Mouse (Mus musculus) lung, embryonic 14.5 days (tissue): ENCODE measurements around the gene Ces4a. TPM values are rescaled to one million over a fixed set of nuclear protein-coding genes. Genes with fewer than 3 reads are reported as not detected.

Experiments
- ATAC-seq: fragments of 200-750 bp; cut with Nextera tagmentation; 2 replicates; pipeline ENCODE4 v1.8.0; 2017; ENCODE audit warnings: mild to moderate bottlenecking, moderate TSS enrichment, moderate library complexity; ENCODE audit not compliant: insufficient read depth
- DNase-seq: peaks from one replicate; pipeline ENCODE4 v3.0.0-alpha.2; 2015
- H3K27ac ChIP-seq: fragments of 300-500 bp; sonication (generic); 2 replicates; pipeline ENCODE4 v1.5.1; 2014; ENCODE audit warnings: low read depth, mild to moderate bottlenecking, moderate library complexity
- H3K27me3 ChIP-seq: fragments of 300-500 bp; sonication (generic); 2 replicates; pipeline ENCODE4 v1.6.1; 2014; ENCODE audit warnings: low read length, control low read depth; ENCODE audit not compliant: insufficient read depth
- H3K36me3 ChIP-seq: fragments of 300-500 bp; sonication (generic); 2 replicates; pipeline ENCODE4 v1.6.1; 2014; ENCODE audit warnings: control low read depth; ENCODE audit not compliant: insufficient read depth
- H3K4me1 ChIP-seq: fragments of 300-500 bp; sonication (generic); 2 replicates; pipeline ENCODE4 v1.6.1; 2014; ENCODE audit warnings: antibody characterized with exemption, control low read depth; ENCODE audit not compliant: insufficient read depth
- H3K4me2 ChIP-seq: fragments of 300-500 bp; sonication (generic); 2 replicates; pipeline ENCODE4 v1.6.1; 2014; ENCODE audit warnings: mild to moderate bottlenecking
- H3K4me3 ChIP-seq: fragments of 300-500 bp; sonication (generic); 2 replicates; pipeline ENCODE4 v1.5.1; 2014; ENCODE audit warnings: low read depth, low read length
- H3K9ac ChIP-seq: fragments of 300-500 bp; sonication (generic); 2 replicates; pipeline ENCODE4 v1.6.1; 2014
- H3K9me3 ChIP-seq: fragments of 300-500 bp; sonication (generic); 2 replicates; pipeline ENCODE4 v1.6.1; 2016; ENCODE audit warnings: low read depth, low read length, control low read depth
- CTCF ChIP-seq: IDR thresholded peaks from 2 replicates; pipeline ENCODE4 v1.5.1; 2016; ENCODE audit warnings: antibody characterized with exemption, low read depth
- WGBS: fragments of 180-500 bp; shearing (Covaris S2); extraction: QIAGEN DNeasy Blood & Tissue Kit; methylation state at CpG from one replicate; pipeline ENCODE4 v1.1.7; 2014; 5-methylcytosine and 5-hydroxymethylcytosine counted together
- polyA plus RNA-seq: library from polyadenylated mRNA; unstranded; fragments of >200 nt; fragmentation: Nextera tagmentation; extraction: Ambion mirVana; gene quantifications from 2 replicates; pipeline ENCODE4 v1.2.1, GENCODE M21; 2014

Gene Ces4a
- polyA plus RNA-seq, 1 experiment from 2014 or later: not detected

GRCm38 (mm10) chr8:105155091-105155745 is 23.6 kb downstream of the Ces4a start:
- Histone ChIP-seq H3K9me3 (no peaks in the 10 kb centered on the region), H3K4me1 (no peaks in the 10 kb centered on the region), H3K9ac (no peak overlapping the region), H3K4me2 (no peak overlapping the region), H3K36me3 (no peaks in the 10 kb centered on the region), H3K27me3 (peaks cover 6% of the 10 kb centered on the region; the same call in 1 of the 2 replicates), H3K4me3 (no peak overlapping the region), H3K27ac (no peak overlapping the region)
- WGBS: 77% methylated on average over 6 of the region's 6 CpGs
- ATAC-seq: no peak
- TF ChIP-seq CTCF: no peak
- no peak for DNase-seq

GRCm38 (mm10) chr8:105157555-105157954 is 26.0 kb downstream of the Ces4a start:
- H3K27me3 ChIP-seq: peaks cover 1% of the 10 kb centered on the region; the same call in 1 of the 2 replicates
- 48% methylated on average over 10 of the region's 10 CpGs for WGBS
- H3K36me3 ChIP-seq: no peaks in the 10 kb centered on the region
- peak; percentile 71 for TF ChIP-seq CTCF
- ATAC-seq: no peak
- H3K9ac ChIP-seq: no peak overlapping the region
- H3K9me3 ChIP-seq: no peaks in the 10 kb centered on the region
- no peaks in the 10 kb centered on the region for H3K4me1 ChIP-seq
- no peak overlapping the region for H3K4me3 ChIP-seq
- peak; percentile 68 for DNase-seq
- no peak overlapping the region for H3K27ac ChIP-seq
- H3K4me2 ChIP-seq: no peak overlapping the region

GRCm38 (mm10) chr8:105158084-105158483 is 26.5 kb downstream of the Ces4a start:
- H3K4me3 ChIP-seq: no peak overlapping the region
- H3K9ac ChIP-seq: no peak overlapping the region
- ATAC-seq (no peak), DNase-seq (no peak)
- 64% methylated on average over 3 of the region's 3 CpGs for WGBS
- H3K36me3 ChIP-seq: no peaks in the 10 kb centered on the region
- H3K4me1 ChIP-seq: no peaks in the 10 kb centered on the region
- 0 out of 2 replicates have a peak, but pooled peaks have one; percentile 13 for TF ChIP-seq CTCF
- no peak overlapping the region for H3K4me2 ChIP-seq
- H3K9me3 ChIP-seq: no peaks in the 10 kb centered on the region
- no peak overlapping the region for H3K27ac ChIP-seq
- H3K27me3 ChIP-seq: no peaks in the 10 kb centered on the region

- ATAC-seq: no peak
- Histone ChIP-seq H3K36me3 (no peaks in the 10 kb centered on the region), H3K9ac (no peak overlapping the region), H3K27ac (no peak overlapping the region), H3K4me2 (no peak overlapping the region), H3K9me3 (no peaks in the 10 kb centered on the region), H3K4me1 (0 out of 2 replicates have a peak, but pooled peaks cover 2% of the 10 kb centered on the region), H3K27me3 (no peaks in the 10 kb centered on the region), H3K4me3 (no peak overlapping the region)
- TF ChIP-seq CTCF: no peak
- WGBS: 43% methylated on average over 3 of the region's 3 CpGs
- DNase-seq: no peak
Observed at GRCm38 (mm10) chr8:105161121-105161652, 29.6 kb downstream of the Ces4a start.

- H3K4me1 ChIP-seq: 0 out of 2 replicates have a peak, but pooled peaks cover 2% of the 10 kb centered on the region
- H3K9ac ChIP-seq: no peak overlapping the region
- peak; percentile 52 for DNase-seq
- H3K36me3 ChIP-seq: no peaks in the 10 kb centered on the region
- no peak for TF ChIP-seq CTCF
- no peaks in the 10 kb centered on the region for H3K27me3 ChIP-seq
- no peaks in the 10 kb centered on the region for H3K9me3 ChIP-seq
- H3K27ac ChIP-seq: peak overlapping the region; percentile 65; the same call in 1 of the 2 replicates
- no peak overlapping the region for H3K4me2 ChIP-seq
- no peak overlapping the region for H3K4me3 ChIP-seq
- 16% methylated on average over 6 of the region's 6 CpGs for WGBS
- peak; percentile 38; the same call in 1 of the 2 replicates for ATAC-seq
Observed at GRCm38 (mm10) chr8:105164272-105164902, 32.8 kb downstream of the Ces4a start.

GRCm38 (mm10) chr8:105165191-105165590 is 33.6 kb downstream of the Ces4a start:
- Histone ChIP-seq H3K9me3 (no peaks in the 10 kb centered on the region), H3K4me2 (no peak overlapping the region), H3K4me3 (no peak overlapping the region), H3K9ac (no peak overlapping the region), H3K4me1 (0 out of 2 replicates have a peak, but pooled peaks cover 2% of the 10 kb centered on the region), H3K36me3 (no peaks in the 10 kb centered on the region), H3K27me3 (no peaks in the 10 kb centered on the region), H3K27ac (peak overlapping the region; percentile 65)
- WGBS: 87% methylated on average over 2 of the region's 2 CpGs
- DNase-seq: no peak
- TF ChIP-seq CTCF: no peak
- ATAC-seq: no peak

GRCm38 (mm10) chr8:105167116-105167515 is 35.5 kb downstream of the Ces4a start:
- ATAC-seq (no peak), DNase-seq (no peak)
- no peaks in the 10 kb centered on the region for H3K36me3 ChIP-seq
- no peak overlapping the region for H3K9ac ChIP-seq
- H3K4me2 ChIP-seq: no peak overlapping the region
- no peaks in the 10 kb centered on the region for H3K9me3 ChIP-seq
- H3K27ac ChIP-seq: no peak overlapping the region
- no peak overlapping the region for H3K4me3 ChIP-seq
- TF ChIP-seq CTCF: no peak
- H3K27me3 ChIP-seq: no peaks in the 10 kb centered on the region; the same call in 1 of the 2 replicates
- WGBS: 50% methylated on average over 2 of the region's 2 CpGs
- H3K4me1 ChIP-seq: 0 out of 2 replicates have a peak, but pooled peaks cover 2% of the 10 kb centered on the region
